Mouse (Mus musculus) right cerebral cortex, postnatal 14 days (tissue): ENCODE data around the gene Cbln3.

Experiments used
- DNase-seq: peaks from one replicate; pipeline ENCODE4 v3.0.0; 2022

Gene Cbln3

DNA sequence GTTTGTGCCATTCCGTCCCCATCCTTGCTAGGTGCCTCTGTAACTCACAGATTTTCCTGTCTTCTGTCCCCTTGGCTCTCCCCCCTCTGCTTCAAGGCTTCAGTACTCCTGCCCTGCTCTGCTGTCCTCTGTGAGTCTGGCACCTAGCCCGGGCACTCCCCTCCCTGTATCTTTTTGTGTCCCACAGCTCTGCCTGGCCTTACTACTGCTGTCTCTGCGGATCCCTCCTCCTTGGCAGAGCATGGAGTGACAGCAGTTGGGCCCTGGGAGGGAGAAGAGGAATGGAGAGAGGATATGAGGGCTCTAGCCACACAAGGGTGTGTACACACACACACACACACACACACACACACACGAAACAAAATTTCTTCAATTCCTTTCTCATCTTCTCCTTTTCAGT lies at the start of gene Cbln3:
Cbln3 (minus strand) TSS at position 227 of the 400 bp plus-strand sequence.
- DNase-seq: no peak

DNA sequence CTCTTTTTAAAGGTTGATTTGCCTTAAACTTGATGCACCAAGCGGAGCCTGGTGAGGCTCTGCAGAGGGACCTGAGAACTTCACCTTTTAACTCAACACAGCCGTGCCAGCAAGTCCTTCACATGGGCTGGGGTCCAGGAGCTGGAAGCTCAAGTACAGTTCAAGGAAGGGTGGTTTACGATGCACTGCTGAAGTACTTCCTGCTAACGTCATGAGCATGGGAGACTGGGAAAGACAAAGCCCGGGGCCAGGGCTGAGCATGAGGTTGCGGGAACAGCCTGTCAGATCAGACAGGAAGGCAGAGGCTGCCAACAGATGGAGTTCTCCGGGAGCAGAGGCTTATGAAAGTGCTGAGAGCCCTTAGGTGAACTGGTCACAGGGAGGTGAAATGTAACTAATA lies 49.4 kb upstream of the Cbln3 start:
- DNase-seq: no peak

DNA sequence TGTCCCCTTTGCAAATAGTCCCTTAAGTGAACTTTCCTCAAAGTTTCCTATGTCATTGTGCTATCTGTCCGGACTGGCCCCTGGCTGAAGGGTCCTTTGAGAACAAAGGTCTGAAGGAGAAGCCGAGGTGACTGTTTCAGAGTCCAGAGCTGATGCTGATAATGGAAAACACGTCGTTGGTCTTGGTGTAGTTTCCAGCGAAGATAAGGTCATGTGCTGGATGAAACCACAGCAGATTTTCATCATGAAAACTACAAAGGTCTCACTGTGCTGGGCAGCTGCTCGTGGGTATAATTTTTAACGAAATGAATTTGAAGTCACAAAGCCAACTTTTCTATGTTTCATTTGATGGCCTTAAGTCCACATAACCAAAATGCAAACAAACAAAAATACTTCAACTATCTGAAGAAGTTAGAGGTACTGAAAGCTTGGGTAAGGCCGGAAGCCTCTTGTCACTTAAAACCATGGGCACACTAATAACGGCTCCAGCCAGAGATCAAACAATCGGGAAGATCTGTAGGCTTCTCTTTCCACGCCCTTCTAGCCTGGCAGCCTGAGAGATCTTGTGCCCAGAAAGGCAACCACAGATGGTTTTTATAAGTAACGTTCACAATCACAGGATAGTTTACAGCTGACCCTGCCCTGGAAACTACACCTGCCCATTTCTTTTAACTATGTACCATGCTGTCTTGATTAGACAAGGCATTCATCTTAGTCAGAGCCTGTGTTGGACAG lies 45.2 kb upstream of the Cbln3 start:
- no peak for DNase-seq

DNA sequence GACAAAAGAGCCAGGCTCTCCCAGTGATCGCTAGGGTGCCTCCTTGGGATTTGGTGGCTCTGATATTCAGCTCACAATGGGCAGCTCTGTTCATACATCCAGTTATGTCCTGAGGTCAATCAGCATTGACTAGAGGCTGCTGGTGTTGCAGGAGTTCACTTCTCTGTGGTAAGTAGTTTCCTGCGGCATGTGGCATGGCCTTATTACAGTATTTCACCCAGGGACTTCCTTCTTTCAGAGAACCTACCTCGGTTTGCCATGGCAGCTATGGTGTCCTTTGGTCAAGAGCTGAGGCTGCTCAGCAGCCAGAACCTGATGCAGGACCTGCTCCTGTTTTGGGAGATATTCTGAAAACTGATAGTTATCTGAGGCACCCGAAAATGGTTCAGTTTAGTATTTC lies 42.7 kb upstream of the Cbln3 start:
- DNase-seq: no peak

DNA sequence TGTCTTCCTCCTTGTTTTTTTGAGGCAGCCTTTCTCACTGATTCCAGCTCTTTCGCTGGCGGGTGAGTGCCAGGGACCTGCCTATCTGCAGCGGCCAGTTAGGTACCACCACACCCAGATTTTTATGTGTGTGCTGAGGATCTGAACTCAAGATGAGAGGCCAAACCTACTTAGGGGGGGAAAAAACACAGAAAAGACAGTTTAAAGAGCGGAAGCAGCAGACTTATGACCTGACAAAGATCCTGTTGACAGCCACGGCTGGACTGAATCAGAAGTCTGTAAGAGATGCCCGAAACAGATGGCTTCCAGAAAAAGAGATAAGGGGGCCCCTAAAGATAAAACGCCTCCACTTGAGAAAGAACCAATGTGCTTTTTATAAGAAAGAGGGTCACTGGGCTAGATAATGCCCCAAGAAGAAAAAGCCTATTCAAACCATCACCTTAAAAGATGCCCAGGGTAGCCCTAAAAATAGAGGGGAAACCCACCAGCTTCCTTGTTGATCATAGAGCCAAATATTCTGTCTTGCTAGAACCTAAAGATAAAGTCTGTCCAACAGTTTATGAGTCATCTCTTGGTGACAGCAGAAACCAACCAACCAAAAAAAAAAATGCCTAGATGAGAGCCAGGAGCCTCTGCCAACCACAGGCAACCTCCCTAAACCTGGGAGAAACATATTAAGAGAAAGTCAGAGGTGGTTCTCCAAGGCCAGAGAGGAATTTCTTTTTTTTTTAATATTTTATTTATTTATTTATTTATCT lies 38.5 kb upstream of the Cbln3 start:
- DNase-seq: no peak

DNA sequence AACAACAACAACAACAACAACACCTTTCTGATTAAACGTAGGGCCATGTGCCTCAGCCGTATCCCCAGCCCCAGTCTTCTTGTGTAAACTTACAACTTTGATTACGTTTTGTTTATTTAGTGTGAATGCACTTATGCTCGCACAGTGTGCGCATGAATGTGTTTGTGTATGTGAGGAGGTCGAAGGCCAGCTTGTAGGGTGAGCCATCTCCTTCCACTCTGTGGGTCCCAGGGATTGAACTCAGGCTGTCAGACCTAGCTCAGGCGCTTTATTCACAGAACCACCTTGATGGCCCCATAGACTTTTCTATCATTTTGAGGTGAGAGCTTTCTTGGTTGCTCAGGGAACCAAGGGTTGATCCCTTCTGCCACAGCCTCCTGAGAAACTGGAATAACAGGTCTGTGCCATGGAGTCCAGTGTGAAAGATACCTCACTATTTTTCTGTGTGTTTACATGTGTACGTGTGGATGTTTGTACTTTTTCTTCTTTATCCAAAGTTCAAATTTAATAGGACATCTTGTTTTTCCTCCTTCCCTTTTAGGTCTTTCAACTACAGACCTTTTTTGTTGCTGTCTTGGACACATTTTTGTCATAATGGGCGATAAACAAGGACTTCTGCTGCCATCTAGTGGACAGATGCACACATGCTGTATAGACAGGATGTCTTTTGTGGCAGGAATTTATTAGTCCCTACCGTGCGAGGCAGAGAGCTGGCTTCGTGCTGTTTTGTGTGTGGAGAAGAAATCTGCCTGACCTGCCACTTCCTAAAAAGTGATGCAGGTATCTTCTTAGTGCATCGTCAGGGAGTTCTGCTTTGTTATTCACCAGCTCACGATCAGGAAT lies 34.3 kb upstream of the Cbln3 start:
- peak; percentile 73 for DNase-seq

DNA sequence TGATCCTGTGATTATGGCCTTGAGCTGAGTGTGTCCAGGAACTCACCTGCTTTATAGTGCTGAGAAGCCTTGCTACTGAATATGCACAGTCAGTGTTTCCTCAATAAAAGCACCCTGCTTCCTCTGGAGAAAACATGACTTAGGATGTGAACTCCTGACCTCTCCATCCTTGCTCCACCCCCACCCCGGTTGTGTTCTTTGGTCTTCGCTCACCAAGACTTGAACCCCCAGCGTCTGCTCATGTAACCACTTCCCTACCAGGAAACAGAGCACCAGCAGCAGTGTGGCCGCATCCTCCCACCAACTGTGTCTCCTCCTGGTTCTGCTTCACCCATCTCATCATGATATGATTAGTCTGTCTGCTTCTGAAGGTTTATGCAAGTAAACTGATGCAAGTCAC lies 29.2 kb upstream of the Cbln3 start:
- no peak for DNase-seq

DNA sequence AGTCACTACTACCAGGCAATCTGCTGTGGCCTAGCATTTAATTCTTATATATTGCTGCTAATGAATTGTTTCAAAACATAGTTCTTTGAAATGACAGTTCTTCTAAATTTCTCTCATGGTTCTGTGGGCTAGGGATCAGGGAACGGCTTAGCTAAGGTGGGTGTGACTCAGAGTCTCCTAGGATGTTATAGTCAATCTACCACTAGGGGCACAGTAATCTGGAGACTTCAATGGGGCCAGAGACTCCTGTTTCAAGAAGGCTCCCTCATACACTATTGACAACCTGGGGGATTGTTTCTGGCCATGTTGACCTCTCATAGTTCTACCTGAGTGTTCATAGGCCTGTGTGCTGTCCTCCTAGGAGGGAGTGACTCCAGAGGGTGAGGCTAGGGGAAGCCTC lies 21.3 kb upstream of the Cbln3 start:
- DNase-seq: no peak

DNA sequence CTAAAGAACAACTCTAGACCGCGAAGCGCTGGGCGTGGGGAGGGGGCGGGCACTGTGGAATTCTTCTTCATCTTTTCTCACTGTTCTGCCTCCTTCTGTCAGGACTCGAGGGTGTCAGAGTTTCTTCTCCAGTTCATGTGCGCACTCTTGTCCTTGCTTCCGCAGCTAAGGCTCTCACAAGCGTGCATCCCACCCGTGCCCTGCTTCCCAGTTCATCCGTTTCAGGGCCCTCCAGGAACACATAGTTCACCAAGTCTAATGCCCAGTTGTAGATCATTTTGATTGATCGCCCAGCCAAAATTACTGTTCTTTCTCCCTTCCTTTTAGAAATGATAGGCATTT lies 16.2 kb upstream of the Cbln3 start:
- DNase-seq: no peak

DNA sequence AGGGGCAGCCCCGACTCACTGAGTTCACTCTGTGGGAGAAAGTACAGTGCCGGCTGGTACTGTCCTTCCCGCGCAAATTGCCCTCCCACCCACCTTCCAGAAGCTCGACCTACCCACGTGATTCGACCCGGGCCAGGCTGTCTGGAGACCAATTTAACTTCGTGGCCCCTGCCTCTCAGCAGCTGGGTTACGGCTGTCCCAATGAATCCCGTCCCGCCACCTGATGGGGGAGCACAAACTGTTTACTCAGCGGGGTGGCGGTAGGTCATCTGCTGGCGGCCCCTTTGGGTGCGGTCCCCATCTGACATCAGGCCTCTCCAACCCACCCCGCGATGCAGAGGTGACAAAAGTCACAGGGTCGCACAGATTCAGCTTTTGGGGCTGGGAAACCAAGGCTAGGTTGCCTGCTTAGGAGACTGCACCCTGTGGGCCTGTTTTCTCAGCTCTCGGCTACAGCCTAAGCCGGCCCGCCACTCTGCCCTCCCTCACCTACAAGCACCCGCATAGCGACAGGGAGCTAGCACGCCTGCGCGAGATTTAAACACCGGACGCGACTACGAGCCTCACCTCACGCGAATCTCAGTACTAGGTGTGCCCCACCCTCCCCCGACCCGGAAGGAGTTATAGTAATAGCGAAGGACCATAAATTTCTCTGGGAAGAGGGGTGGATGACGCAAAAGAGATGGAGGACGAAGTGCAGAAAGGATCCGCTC lies 15.7 kb upstream of the Cbln3 start, which contains the start of gene Sdr39u1:
Sdr39u1 (minus strand) TSS at position 593 of the 713 bp plus-strand sequence.
- peak; percentile 87 for DNase-seq

DNA sequence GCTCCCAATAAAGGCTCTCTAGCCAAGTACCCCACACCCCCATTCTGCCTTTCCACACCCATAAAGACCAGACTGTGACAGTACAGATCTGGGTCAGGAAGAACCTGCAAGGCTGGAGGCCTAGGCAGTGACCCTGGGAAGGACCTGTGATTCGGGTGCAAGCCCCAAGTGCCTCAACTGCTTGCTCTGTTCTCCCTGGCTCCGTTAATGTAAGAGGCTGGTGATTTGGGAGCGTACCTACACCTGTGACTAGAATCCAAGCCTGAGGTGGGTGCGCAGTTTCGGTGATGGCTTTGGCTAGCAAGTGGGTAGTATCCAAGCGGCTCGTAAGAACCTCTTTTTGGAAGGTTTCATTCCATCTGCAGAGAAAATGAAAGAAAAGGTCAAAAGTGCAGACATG lies 14.8 kb upstream of the Cbln3 start:
- no peak for DNase-seq

DNA sequence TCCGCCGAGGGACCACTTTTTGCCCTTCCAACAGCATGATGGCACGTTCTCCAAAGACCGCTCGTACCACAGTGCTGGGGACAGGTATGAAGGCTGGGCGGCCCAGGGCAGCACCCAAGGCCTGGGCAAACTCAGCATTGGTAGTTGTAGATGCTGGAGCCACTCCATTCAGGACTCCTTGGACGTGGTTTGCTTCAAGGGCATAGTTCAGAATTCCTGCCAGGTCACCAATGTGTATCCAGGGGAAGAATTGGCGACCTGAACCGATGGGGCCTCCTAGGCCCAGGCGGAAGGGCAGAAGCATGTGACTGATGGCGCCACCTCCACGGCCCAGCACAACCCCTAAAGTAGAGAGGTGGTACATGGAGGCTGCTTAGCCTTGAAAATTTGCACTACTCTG lies 13.5 kb upstream of the Cbln3 start:
- no peak for DNase-seq

DNA sequence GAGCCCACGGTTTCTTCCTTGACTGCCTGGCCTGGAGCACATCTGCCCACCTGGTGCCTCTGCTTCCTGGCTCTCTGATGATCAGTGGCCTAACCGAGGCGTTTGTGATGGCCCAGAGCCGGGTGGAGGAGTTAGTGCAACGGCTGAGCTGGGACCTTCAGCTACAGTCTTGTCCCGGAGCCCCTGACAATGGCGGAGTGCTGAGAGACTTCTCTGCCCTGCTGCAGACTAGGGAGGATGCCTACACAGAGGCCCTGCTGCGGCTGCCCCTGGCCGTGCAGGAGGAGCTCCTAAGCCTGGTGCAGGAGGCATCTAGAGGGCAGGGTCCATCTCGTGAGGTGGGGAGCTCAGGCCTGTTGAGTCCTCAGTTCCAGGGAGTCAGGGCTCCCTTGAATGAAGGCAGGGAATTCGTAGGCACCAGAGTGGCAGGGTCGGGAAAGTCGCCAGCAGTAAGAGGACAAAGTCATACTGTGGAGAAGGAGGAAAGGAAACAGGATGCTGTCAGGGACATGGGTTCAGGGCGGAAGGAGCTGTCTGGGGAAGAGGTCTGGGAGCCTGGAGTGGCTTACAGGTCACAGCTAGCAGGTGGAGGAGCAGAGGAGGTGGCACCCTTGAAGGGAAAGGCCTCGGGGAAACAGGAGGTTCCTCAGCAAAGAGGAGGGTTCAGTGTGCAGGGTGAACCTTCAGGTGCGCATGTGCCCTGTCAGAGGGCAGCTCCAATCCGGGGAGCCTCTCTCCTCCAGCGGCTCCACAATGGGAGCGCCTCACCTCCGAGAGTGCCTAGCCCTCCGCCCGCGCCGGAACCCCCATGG lies 2.6 kb upstream of the Cbln3 start:
- DNase-seq: no peak

DNA sequence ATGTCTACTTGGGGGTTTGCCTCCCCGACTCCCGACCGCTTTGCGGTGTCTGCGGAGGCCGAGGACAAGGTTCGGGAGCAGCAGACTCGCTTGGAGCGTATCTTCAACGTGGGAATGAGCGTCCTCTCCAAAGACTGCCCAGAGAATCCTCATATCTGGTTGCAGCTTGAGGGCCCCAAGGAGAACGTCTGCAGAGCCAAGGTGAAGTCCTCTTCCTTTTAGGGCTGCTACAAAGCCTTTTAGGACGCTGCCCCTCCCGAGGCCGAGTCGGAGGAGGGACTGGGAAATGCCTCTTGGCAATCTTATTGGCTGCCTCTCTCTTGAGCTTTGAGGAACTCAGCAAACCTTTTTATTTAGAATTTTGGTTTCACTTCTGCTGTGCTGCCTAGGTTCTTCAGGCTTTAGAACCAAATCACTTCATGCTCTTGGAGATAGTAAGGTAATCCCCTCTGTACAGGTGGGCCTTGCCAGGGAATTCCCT lies 1.6 kb upstream of the Cbln3 start:
- peak; percentile 38 for DNase-seq

DNA sequence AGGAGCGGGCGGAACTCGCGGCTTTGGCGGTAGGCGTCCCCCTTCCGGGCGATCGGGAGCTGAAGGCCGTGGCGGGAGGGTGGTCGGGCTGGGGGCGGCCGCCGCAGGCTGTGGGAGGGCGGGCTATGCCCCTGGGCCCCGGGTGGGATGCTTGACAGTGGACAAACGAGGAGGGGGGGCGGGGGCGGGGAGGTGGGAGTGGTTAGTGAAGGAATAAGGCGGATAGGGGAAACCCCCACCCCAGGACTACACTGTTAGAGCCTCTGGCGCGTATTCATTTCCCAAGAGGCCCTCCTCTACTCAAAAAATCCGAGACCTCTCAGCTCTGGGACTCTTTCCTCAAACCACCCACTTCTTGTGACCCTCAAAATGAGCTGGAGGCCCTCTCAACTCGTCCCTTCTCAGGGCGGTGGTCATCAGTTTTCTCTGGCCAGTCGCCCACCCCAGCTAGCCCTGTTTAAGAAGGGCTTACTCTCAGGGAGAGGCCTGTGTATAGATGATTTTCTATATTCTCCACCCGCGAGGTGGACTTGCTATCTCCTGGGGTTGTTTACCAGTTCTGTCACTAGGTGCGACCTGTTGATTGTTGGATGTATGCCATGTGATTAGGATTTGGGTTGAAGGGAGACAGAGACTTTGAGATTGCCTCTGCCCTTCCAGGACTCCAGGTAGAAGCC lies 1.1 kb upstream of the Cbln3 start:
- no peak for DNase-seq

DNA sequence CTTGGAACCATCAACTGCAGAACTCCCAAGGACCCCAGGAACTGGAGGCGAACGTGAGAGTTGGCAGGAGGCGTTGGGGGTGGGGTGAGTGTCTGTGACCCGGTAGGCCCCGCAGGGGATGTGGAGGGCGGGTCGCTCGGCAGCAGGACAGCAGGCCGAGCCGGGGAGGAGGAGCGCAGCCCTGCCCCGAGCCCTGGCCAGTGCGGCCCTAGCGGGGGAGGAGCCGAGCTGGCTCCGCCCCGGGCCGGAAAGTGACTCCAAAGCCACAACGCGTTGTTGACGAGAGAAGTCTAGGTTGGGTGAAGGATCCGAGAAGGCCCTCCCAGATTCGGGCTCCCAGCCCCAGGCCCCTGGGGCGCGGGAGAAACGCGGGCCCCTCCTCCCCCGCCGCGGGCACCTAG lies 521 bp upstream of the Cbln3 start, which contains the start of gene Khnyn:
Khnyn (plus strand) TSS at position 235 of the 401 bp plus-strand sequence.
- DNase-seq: peak; percentile 73

DNA sequence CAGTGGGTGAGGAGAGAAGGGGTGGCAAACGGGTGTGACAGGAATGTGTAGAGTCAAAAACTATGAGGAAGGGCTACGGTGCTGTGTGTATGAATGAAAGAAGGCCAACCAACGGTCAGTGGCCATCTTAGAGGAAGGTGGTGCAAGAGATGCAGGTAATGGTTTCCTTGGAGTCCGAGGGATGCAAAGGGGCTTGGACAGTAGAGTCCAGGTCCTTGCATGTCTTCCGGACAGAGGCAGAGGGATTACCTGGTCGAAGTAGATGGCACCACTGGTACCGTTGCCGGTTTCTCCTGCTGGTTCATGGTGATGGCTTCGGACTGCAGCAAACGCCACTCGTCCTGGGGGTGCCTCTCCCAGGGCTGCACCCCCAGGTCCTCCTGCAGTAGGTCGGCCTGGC lies 529 bp downstream of the Cbln3 start:
- DNase-seq: no peak

DNA sequence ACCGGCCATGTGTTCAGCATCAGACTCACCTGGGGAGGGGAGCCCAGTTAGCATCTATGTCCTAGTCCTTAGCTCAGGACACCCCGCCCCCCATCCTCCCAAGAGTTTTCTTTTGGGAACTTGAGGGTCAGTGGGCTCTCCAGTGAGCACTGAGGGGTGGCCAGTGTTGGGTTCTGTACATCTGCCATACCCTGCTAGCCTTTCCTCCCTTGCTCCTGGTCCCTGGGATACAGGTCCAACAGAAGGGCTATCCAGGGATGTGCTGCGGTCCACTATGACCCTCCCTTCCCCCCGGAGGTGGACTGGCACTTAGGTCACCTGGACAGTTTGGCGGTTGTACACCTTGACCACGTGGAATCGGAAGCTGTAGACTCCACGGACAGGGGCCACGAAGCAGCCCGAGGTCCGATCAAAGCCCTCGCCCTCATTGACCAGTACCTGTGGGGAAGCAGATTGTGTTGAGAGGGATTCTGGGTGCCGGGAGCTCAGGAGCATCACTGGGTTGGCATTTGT lies 987 bp downstream of the Cbln3 start:
- no peak for DNase-seq

DNA sequence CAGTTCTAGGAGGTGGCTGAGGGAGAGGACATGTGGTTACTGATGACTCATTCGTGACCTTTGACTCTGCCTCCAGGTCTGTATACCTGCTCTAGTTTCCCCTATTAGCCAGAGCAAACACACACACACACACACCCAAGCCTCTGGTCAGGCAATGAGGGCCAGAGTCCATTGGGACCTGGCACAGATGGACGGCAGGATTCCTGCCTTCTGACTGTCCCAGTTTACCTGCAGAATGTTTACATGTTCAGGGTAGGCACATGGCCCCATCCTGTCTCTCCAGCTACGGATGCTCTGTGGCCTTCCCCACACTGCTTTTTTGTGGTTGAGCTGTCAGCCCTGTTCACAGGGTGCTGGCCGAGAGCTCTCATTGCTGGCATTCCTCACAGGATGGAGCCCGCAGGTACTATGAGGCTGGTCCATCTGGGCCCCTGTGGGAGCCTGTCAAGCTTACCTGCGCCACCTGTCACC lies 2.0 kb downstream of the Cbln3 start:
- DNase-seq: no peak

DNA sequence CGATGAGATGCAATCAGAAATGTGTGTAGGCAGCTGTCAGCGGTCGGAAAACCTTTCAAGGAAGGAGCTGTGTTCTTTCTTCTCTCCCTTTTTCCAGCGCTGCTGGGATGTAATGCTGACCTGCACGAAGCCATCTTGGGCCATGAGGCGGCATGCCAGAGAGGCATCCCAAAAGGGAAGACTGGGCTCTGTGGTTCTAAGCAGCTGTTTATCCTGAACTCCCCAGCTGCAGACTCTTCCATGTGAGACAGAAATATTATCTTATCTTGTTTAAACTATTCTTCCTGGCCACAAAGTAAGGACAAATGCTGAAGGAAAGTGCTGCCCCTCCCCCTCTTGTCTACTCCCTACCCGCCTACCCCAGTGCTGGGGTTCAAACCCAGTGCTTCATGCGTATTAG lies 3.2 kb downstream of the Cbln3 start:
- DNase-seq: no peak

DNA sequence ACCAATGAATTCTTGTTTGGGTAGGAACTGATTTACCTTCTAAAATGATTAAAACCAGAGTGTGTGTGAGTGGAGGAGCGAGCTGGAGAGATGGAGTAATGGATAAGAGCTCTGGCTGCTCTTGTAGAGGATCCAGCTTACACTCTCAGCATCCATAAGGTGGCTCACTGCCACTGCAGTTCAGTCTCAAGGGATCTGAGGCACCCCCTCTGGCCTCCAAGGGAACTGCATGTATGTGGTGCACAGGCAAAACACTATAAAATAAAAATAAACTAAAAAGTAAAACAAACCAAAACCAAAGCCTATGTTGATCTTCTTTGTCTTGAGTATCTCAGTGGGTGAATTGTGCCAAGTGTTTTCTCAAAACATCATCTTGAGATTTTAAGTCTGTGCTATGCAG lies 4.6 kb downstream of the Cbln3 start:
- DNase-seq: peak; percentile 87
